In genomic region chr7:27590088-27590487, GRCm38 (mm10) we compare ENCODE assay signal across 17 mouse cellular contexts.
"Had no signal": no experiment of that assay in that cellular context is flagged by ENCODE, and none has a peak within 500 bp of the region (broad histone marks: within the 10 kb centered on the region; RNA-seq: fewer than 3 reads in every experiment).

No protein-coding gene starts in this region.

- H3K9ac ChIP-seq: liver, postnatal 0 days; lung, embryonic 15.5 days; midbrain, embryonic 13.5 days; midbrain, embryonic 15.5 days; neural tube, embryonic 13.5 days; neural tube, embryonic 15.5 days had no signal

- H3K36me3 ChIP-seq: lung, embryonic 15.5 days had no signal

- H3K9me3 ChIP-seq: lung, embryonic 15.5 days; megakaryocyte, embryonic 14.5 days; midbrain, embryonic 13.5 days; midbrain, embryonic 15.5 days; neural tube, embryonic 13.5 days; neural tube, embryonic 15.5 days had no signal

- DNase-seq: liver, postnatal 0 days; lung, adult 2 months; lung, postnatal 14 days; lung, postnatal 36 days; retina, postnatal 1 day; right cerebral cortex, adult 18-20 months; right cerebral cortex, postnatal 25 days; right cerebral cortex, postnatal 4 days; spleen, adult 18-20 months; thymus, postnatal 36 days had no signal

- H3K4me2 ChIP-seq: midbrain, embryonic 13.5 days had no signal

- H3K4me3 ChIP-seq: midbrain, embryonic 13.5 days; midbrain, embryonic 15.5 days; neural tube, embryonic 15.5 days had no signal

- H3K27me3 ChIP-seq: lung, embryonic 15.5 days; megakaryocyte, embryonic 14.5 days; midbrain, embryonic 13.5 days; midbrain, embryonic 15.5 days; neural tube, embryonic 13.5 days; neural tube, embryonic 15.5 days had no signal

- H3K27ac ChIP-seq: lung, embryonic 15.5 days; midbrain, embryonic 13.5 days had no signal

- ATAC-seq: liver, postnatal 0 days; lung, postnatal 0 days; midbrain, embryonic 13.5 days; midbrain, embryonic 15.5 days had no signal
